Mouse (Mus musculus): ENCODE results near the gene Eme1. TPM values are rescaled to one million over a fixed set of nuclear protein-coding genes. Genes with fewer than 3 reads are reported as not detected.
A peak's percentile ranks its signal among the peaks of the same experiment; 100 is the strongest.
"Not testable (repeated sequence)": the region's sequence is repeated elsewhere in the genome, so short reads cannot be mapped to it uniquely, and the experiment has no call there.

Gene Eme1
- total RNA-seq, 1 experiment: 46.1 TPM

DNA sequence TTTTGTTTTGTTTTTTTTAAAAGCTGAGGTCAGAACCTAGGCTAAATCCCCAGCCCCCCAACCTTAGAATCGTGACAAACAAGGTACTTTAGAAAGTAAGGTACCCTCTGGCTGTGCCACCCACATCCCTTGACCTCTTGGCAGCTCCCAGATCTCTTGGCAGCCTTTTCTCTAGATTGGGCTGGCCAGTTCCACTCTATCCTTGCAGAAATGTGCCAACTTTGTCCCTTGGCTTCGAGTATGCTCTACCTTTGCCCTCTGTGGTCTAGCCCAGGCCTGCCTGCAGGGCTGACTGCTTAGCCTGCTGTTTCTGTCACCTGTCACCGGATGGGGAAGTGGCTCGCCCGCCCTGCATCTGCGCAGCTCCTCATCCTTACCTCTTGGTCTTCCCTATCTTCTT lies 11.5 kb upstream of the Eme1 start:
- peaks cover 65% of the 10 kb centered on the region for H3K36me3 ChIP-seq (ENCODE audit: control insufficient read depth, insufficient read depth, low read length, poor library complexity, severe bottlenecking)

DNA sequence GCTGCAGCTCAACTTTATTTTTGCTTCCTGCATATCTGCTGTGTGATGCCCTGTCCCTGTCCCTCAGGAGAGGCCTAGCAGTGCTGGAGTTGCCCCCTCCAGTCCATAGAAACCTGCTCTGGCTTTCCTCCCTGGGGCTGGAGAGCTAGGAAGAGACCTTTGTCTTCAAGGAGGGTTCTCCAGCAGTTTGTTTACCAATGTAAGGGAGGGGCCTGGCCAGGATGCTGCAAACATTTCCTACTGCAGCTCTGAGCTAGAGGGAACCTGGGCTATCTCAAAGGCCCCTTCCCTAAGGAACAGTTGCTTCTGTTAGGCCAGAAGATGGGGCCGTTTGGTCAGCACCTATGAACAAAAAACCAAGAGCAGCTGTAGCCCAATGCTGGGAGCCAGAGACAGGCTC lies 7.6 kb upstream of the Eme1 start:
- no peak for DNase-seq (ENCODE audit: low read depth, low spot score)
- TF ChIP-seq ZC3H11A (IDR thresholded peaks at IDR 0.05; ENCODE audit: borderline replicate concordance, low read depth, low read length) (no peak), CHD2 (IDR thresholded peaks at IDR 0.05; ENCODE audit: low read depth, low read length) (no peak), ZNF384 (IDR thresholded peaks at IDR 0.05; ENCODE audit: low read depth, low read length) (no peak), MAFK (IDR thresholded peaks at IDR 0.05; ENCODE audit: insufficient read depth, low read depth, low read length) (no peak), HCFC1 (IDR thresholded peaks at IDR 0.05; ENCODE audit: borderline replicate concordance, insufficient read depth, low read length) (no peak)
- Histone ChIP-seq H3K9ac (ENCODE audit: insufficient read depth, low read depth, low read length, poor library complexity, severe bottlenecking) (no peak overlapping the region), H3K4me1 (ENCODE audit: control insufficient read depth in 2 of 2, insufficient read depth in 2 of 2, low read length in 2 of 2, poor library complexity in 1 of 2) (peaks cover 2 to 12% of the 10 kb centered on the region in 2 experiments; a peak in 3 of 4 replicates), H3K4me3 (ENCODE audit: insufficient read depth in 1 of 2, low read depth in 1 of 2, low read length in 2 of 2, poor library complexity in 1 of 2, severe bottlenecking in 1 of 2) (no peak overlapping the region), H3K9me3 (ENCODE audit: control insufficient read depth, insufficient read depth, low read depth, low read length) (no peaks in the 10 kb centered on the region), H3K27ac (ENCODE audit: insufficient read depth, low read depth, low read length, poor library complexity, severe bottlenecking) (no peak overlapping the region), H3K36me3 (ENCODE audit: control insufficient read depth, insufficient read depth, low read length, poor library complexity, severe bottlenecking) (peaks cover 35% of the 10 kb centered on the region)
- in situ Hi-C loops (cut with MboI; ENCODE audit: low sequenced_read_pairs in 2 of 2, unreplicated experiment in 2 of 2): no loop called here

More for the DNA sequence above, 11.5 kb upstream of the Eme1 start:
- Histone ChIP-seq H3K4me1 (ENCODE audit: control insufficient read depth in 2 of 2, insufficient read depth in 2 of 2, low read length in 2 of 2, poor library complexity in 1 of 2) (peaks cover 2 to 10% of the 10 kb centered on the region in 2 experiments; a peak in 3 of 4 replicates), H3K9me3 (ENCODE audit: control insufficient read depth, insufficient read depth, low read depth, low read length) (no peaks in the 10 kb centered on the region), H3K27ac (ENCODE audit: insufficient read depth, low read depth, low read length, poor library complexity, severe bottlenecking) (no peak overlapping the region), H3K4me3 (ENCODE audit: insufficient read depth in 1 of 2, low read depth in 1 of 2, low read length in 2 of 2, poor library complexity in 1 of 2, severe bottlenecking in 1 of 2) (no peak overlapping the region), H3K9ac (ENCODE audit: insufficient read depth, low read depth, low read length, poor library complexity, severe bottlenecking) (no peak overlapping the region)
- in situ Hi-C loops (cut with MboI; ENCODE audit: low sequenced_read_pairs in 2 of 2, unreplicated experiment in 2 of 2): no loop called here
- DNase-seq (ENCODE audit: low read depth, low spot score): no peak
- TF ChIP-seq ZNF384 (IDR thresholded peaks at IDR 0.05; ENCODE audit: low read depth, low read length) (no peak), HCFC1 (IDR thresholded peaks at IDR 0.05; ENCODE audit: borderline replicate concordance, insufficient read depth, low read length) (no peak), ZC3H11A (IDR thresholded peaks at IDR 0.05; ENCODE audit: borderline replicate concordance, low read depth, low read length) (no peak), MAFK (IDR thresholded peaks at IDR 0.05; ENCODE audit: insufficient read depth, low read depth, low read length) (no peak), CHD2 (IDR thresholded peaks at IDR 0.05; ENCODE audit: low read depth, low read length) (no peak)

GRCm38 (mm10) chr11:94652973-94653372 lies 791 bp downstream of the Eme1 start:
- in situ Hi-C loops (cut with MboI; ENCODE audit: low sequenced_read_pairs in 2 of 2, unreplicated experiment in 2 of 2): no loop called here
- H3K4me1 ChIP-seq (ENCODE audit: control insufficient read depth in 2 of 2, insufficient read depth in 2 of 2, low read length in 2 of 2, poor library complexity in 1 of 2): peaks cover 0 to 6% of the 10 kb centered on the region in 2 experiments; a peak in 1 of 4 replicates
- H3K27ac ChIP-seq (ENCODE audit: insufficient read depth, low read depth, low read length, poor library complexity, severe bottlenecking): no peak overlapping the region; the same call in 1 of the 2 replicates
- peak overlapping the region; percentile 78 to 94 for H3K4me3 ChIP-seq (ENCODE audit: insufficient read depth in 1 of 2, low read depth in 1 of 2, low read length in 2 of 2, poor library complexity in 1 of 2, severe bottlenecking in 1 of 2)
- TF ChIP-seq ZC3H11A (IDR thresholded peaks at IDR 0.05; ENCODE audit: borderline replicate concordance, low read depth, low read length) (0 out of 2 replicates have a peak, but pooled peaks have one; percentile 3), ZNF384 (IDR thresholded peaks at IDR 0.05; ENCODE audit: low read depth, low read length) (no peak), MAFK (IDR thresholded peaks at IDR 0.05; ENCODE audit: insufficient read depth, low read depth, low read length) (no peak)
- DNase-seq (ENCODE audit: low read depth, low spot score): no peak
- peaks cover 22% of the 10 kb centered on the region for H3K36me3 ChIP-seq (ENCODE audit: control insufficient read depth, insufficient read depth, low read length, poor library complexity, severe bottlenecking)
- no peaks in the 10 kb centered on the region for H3K9me3 ChIP-seq (ENCODE audit: control insufficient read depth, insufficient read depth, low read depth, low read length)
- H3K9ac ChIP-seq (ENCODE audit: insufficient read depth, low read depth, low read length, poor library complexity, severe bottlenecking): peak overlapping the region; percentile 98

- peaks cover 34% of the 10 kb centered on the region for H3K36me3 ChIP-seq (ENCODE audit: control insufficient read depth, insufficient read depth, low read length, poor library complexity, severe bottlenecking)
- in situ Hi-C loops (cut with MboI; ENCODE audit: low sequenced_read_pairs in 2 of 2, unreplicated experiment in 2 of 2); H3K4me1 ChIP-seq (ENCODE audit: control insufficient read depth in 2 of 2, insufficient read depth in 2 of 2, low read length in 2 of 2, poor library complexity in 1 of 2): not testable (repeated sequence)
Observed at GRCm38 (mm10) chr11:94651241-94651640, 2.5 kb downstream of the Eme1 start.

GRCm38 (mm10) chr11:94646457-94646856 lies 7.3 kb downstream of the Eme1 start:
- Histone ChIP-seq H3K4me3 (ENCODE audit: insufficient read depth in 1 of 2, low read depth in 1 of 2, low read length in 2 of 2, poor library complexity in 1 of 2, severe bottlenecking in 1 of 2) (no peak overlapping the region), H3K4me1 (ENCODE audit: control insufficient read depth in 2 of 2, insufficient read depth in 2 of 2, low read length in 2 of 2, poor library complexity in 1 of 2) (0 out of 4 replicates have a peak, but pooled peaks cover 0 to 3% of the 10 kb centered on the region in 2 experiments), H3K27ac (ENCODE audit: insufficient read depth, low read depth, low read length, poor library complexity, severe bottlenecking) (no peak overlapping the region), H3K9me3 (ENCODE audit: control insufficient read depth, insufficient read depth, low read depth, low read length) (no peaks in the 10 kb centered on the region), H3K36me3 (ENCODE audit: control insufficient read depth, insufficient read depth, low read length, poor library complexity, severe bottlenecking) (peaks cover 67% of the 10 kb centered on the region), H3K9ac (ENCODE audit: insufficient read depth, low read depth, low read length, poor library complexity, severe bottlenecking) (no peak overlapping the region)
- no peak for DNase-seq (ENCODE audit: low read depth, low spot score)
- in situ Hi-C loops (cut with MboI; ENCODE audit: low sequenced_read_pairs in 2 of 2, unreplicated experiment in 2 of 2): no loop called here
- no peak for TF ChIP-seq MAFK (IDR thresholded peaks at IDR 0.05; ENCODE audit: insufficient read depth, low read depth, low read length)
- no peak for TF ChIP-seq CHD2 (IDR thresholded peaks at IDR 0.05; ENCODE audit: low read depth, low read length)

More at GRCm38 (mm10) chr11:94651241-94651640, 2.5 kb downstream of the Eme1 start:
- not testable (repeated sequence) for DNase-seq (ENCODE audit: low read depth, low spot score); H3K9ac ChIP-seq (ENCODE audit: insufficient read depth, low read depth, low read length, poor library complexity, severe bottlenecking); H3K27ac ChIP-seq (ENCODE audit: insufficient read depth, low read depth, low read length, poor library complexity, severe bottlenecking); H3K9me3 ChIP-seq (ENCODE audit: control insufficient read depth, insufficient read depth, low read depth, low read length); H3K4me3 ChIP-seq (ENCODE audit: insufficient read depth in 1 of 2, low read depth in 1 of 2, low read length in 2 of 2, poor library complexity in 1 of 2, severe bottlenecking in 1 of 2)
